Mouse (Mus musculus) hindbrain, embryonic 13.5 days (tissue): ENCODE results near the gene Nol10. TPM values are rescaled to one million over a fixed set of nuclear protein-coding genes. Genes with fewer than 3 reads are reported as not detected.

ENCODE experiments used
- ATAC-seq: fragments of 200-750 bp; cut with Nextera tagmentation; 2 replicates; pipeline ENCODE4 v1.8.0; 2017; ENCODE audit warnings: moderate TSS enrichment; ENCODE audit not compliant: low FRiP score
- H3K27ac ChIP-seq: fragments of 300-500 bp; sonication (generic); 2 replicates; pipeline ENCODE4 v1.5.1; 2015; ENCODE audit warnings: inconsistent platforms, mild to moderate bottlenecking, moderate library complexity
- H3K27me3 ChIP-seq: fragments of 300-500 bp; sonication (generic); 2 replicates; pipeline ENCODE4 v1.6.1; 2015; ENCODE audit warnings: mild to moderate bottlenecking, inconsistent platforms
- H3K36me3 ChIP-seq: fragments of 300-500 bp; sonication (generic); 2 replicates; pipeline ENCODE4 v1.6.1; 2015; ENCODE audit warnings: mild to moderate bottlenecking, inconsistent platforms
- H3K4me1 ChIP-seq: fragments of 300-500 bp; sonication (generic); replicated peaks from 2 replicates; pipeline ENCODE4 v1.6.1; 2015; ENCODE audit warnings: inconsistent platforms
- H3K4me2 ChIP-seq: fragments of 300-500 bp; sonication (generic); 2 replicates; pipeline ENCODE4 v1.6.1; 2015; ENCODE audit warnings: inconsistent platforms, mild to moderate bottlenecking, moderate library complexity
- H3K4me3 ChIP-seq: fragments of 300-500 bp; sonication (generic); 2 replicates; pipeline ENCODE4 v1.5.1; 2015; ENCODE audit warnings: mild to moderate bottlenecking, inconsistent platforms
- H3K9ac ChIP-seq: fragments of 300-500 bp; sonication (generic); 2 replicates; pipeline ENCODE4 v1.6.1; 2015; ENCODE audit warnings: mild to moderate bottlenecking, inconsistent platforms
- H3K9me3 ChIP-seq: fragments of 300-500 bp; sonication (generic); 2 replicates; pipeline ENCODE4 v1.6.1; 2016; ENCODE audit warnings: inconsistent platforms
- WGBS: fragments of 180-500 bp; shearing (Covaris S2); methylation state at CpG from one replicate; pipeline ENCODE4 v1.1.7; 2015; 5-methylcytosine and 5-hydroxymethylcytosine counted together
- polyA plus RNA-seq: library from polyadenylated mRNA; unstranded; fragments of >200 nt; fragmentation: Nextera tagmentation; extraction: Ambion mirVana; gene quantifications from 2 replicates; pipeline ENCODE4 v1.2.1, GENCODE M21; 2015

Nol10 gene
- polyA plus RNA-seq, 1 experiment from 2014 or later, result 20.8 TPM

DNA sequence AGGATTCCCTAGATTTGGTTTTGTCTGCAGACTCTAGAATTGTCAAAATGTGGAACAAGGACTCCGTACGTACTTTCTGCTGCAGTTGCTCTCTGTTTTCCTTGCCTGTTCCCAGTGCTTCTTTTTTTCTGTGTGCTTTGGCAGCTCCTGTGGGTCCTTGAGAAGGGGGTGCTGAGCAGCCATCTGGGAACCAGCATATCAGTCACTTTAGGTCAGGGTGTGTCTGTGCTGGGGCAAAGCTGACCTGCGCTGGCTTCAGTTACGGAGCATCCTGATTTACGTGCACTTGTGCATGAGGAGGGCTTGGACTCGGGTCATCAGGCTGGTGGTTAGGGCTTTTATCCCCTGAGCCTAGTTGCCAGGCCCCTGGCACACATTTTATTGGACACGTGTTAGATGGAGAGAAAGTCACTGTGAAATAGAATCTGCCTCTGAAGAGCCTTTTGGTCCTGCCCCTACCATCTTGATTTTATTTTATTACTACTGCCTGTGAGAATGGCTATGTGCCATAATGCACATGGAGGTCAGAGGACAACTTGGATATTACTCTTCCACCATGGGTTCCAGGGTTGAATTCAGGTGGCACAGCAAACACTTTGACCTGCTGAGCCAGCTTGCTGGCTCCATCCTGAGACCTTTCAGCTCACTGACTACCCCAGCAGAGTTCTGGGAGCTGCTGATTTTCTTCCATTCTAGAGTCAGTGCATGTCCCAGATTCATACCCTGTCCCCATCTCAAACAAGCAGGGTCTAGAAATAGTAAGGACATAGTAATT is 21.5 kb downstream of the Nol10 start:
- Histone ChIP-seq H3K4me1 (no peaks in the 10 kb centered on the region), H3K9me3 (no peaks in the 10 kb centered on the region), H3K27me3 (no peaks in the 10 kb centered on the region), H3K36me3 (peaks cover 75% of the 10 kb centered on the region), H3K4me3 (no peak overlapping the region), H3K27ac (no peak overlapping the region), H3K4me2 (no peak overlapping the region), H3K9ac (no peak overlapping the region)
- no peak for ATAC-seq
- WGBS, result 94% methylated on average over 7 of the region's 7 CpGs

- Histone ChIP-seq H3K4me2 (no peak overlapping the region), H3K9me3 (no peaks in the 10 kb centered on the region), H3K9ac (no peak overlapping the region), H3K27me3 (no peaks in the 10 kb centered on the region), H3K4me1 (no peaks in the 10 kb centered on the region), H3K4me3 (no peak overlapping the region), H3K36me3 (peaks cover 82% of the 10 kb centered on the region), H3K27ac (no peak overlapping the region)
- WGBS, result 87% methylated on average over 8 of the region's 8 CpGs
- ATAC-seq, result no peak
Observed at GRCm38 (mm10) chr12:17371589-17372235, 23.5 kb downstream of the Nol10 start.

- Histone ChIP-seq H3K36me3 (peaks cover 88% of the 10 kb centered on the region), H3K4me3 (no peak overlapping the region), H3K4me1 (no peaks in the 10 kb centered on the region), H3K27me3 (no peaks in the 10 kb centered on the region), H3K9me3 (no peaks in the 10 kb centered on the region), H3K27ac (no peak overlapping the region), H3K9ac (no peak overlapping the region), H3K4me2 (no peak overlapping the region)
- no peak for ATAC-seq
- 86% methylated on average over 3 of the region's 3 CpGs for WGBS
Observed at GRCm38 (mm10) chr12:17372696-17373095, 24.4 kb downstream of the Nol10 start.

GRCm38 (mm10) chr12:17373470-17373975 is 25.3 kb downstream of the Nol10 start:
- H3K9ac ChIP-seq, result no peak overlapping the region
- H3K27me3 ChIP-seq, result no peaks in the 10 kb centered on the region
- H3K4me2 ChIP-seq, result no peak overlapping the region
- H3K9me3 ChIP-seq, result no peaks in the 10 kb centered on the region
- no peak overlapping the region for H3K4me3 ChIP-seq
- no peak for ATAC-seq
- H3K27ac ChIP-seq, result no peak overlapping the region
- H3K4me1 ChIP-seq, result no peaks in the 10 kb centered on the region
- peaks cover 90% of the 10 kb centered on the region for H3K36me3 ChIP-seq
- 97% methylated on average over 5 of the region's 5 CpGs for WGBS

GRCm38 (mm10) chr12:17375243-17375642 is 27.0 kb downstream of the Nol10 start:
- peaks cover 86% of the 10 kb centered on the region for H3K36me3 ChIP-seq
- ATAC-seq, result no peak
- H3K4me1 ChIP-seq, result no peaks in the 10 kb centered on the region
- H3K27ac ChIP-seq, result no peak overlapping the region
- H3K4me2 ChIP-seq, result no peak overlapping the region
- H3K4me3 ChIP-seq, result no peak overlapping the region
- H3K27me3 ChIP-seq, result no peaks in the 10 kb centered on the region
- H3K9me3 ChIP-seq, result no peaks in the 10 kb centered on the region
- no peak overlapping the region for H3K9ac ChIP-seq
- WGBS, result 92% methylated on average over 4 of the region's 4 CpGs

- H3K36me3 ChIP-seq, result peaks cover 90% of the 10 kb centered on the region
- no peak for ATAC-seq
Observed at GRCm38 (mm10) chr12:17376521-17376920, 28.3 kb downstream of the Nol10 start.

GRCm38 (mm10) chr12:17380991-17381390 is 32.7 kb downstream of the Nol10 start:
- Histone ChIP-seq H3K27ac (no peak overlapping the region), H3K9ac (no peak overlapping the region), H3K9me3 (no peaks in the 10 kb centered on the region), H3K4me2 (no peak overlapping the region), H3K4me3 (no peak overlapping the region), H3K4me1 (no peaks in the 10 kb centered on the region), H3K36me3 (peaks cover 67% of the 10 kb centered on the region), H3K27me3 (no peaks in the 10 kb centered on the region)
- ATAC-seq, result no peak
- 96% methylated on average over 6 of the region's 6 CpGs for WGBS

More at GRCm38 (mm10) chr12:17376521-17376920, 28.3 kb downstream of the Nol10 start:
- 90% methylated on average over 6 of the region's 6 CpGs for WGBS
- H3K4me1 ChIP-seq, result no peaks in the 10 kb centered on the region
- no peak overlapping the region for H3K4me2 ChIP-seq
- H3K9ac ChIP-seq, result no peak overlapping the region
- H3K9me3 ChIP-seq, result no peaks in the 10 kb centered on the region
- no peaks in the 10 kb centered on the region for H3K27me3 ChIP-seq
- H3K4me3 ChIP-seq, result no peak overlapping the region
- H3K27ac ChIP-seq, result no peak overlapping the region

- Histone ChIP-seq H3K36me3 (peaks cover 50% of the 10 kb centered on the region), H3K27ac (no peak overlapping the region), H3K4me3 (no peak overlapping the region), H3K9me3 (no peaks in the 10 kb centered on the region), H3K9ac (no peak overlapping the region), H3K27me3 (no peaks in the 10 kb centered on the region), H3K4me2 (no peak overlapping the region), H3K4me1 (no peaks in the 10 kb centered on the region)
- ATAC-seq, result no peak
- 88% methylated on average over 7 of the region's 7 CpGs for WGBS
Observed at GRCm38 (mm10) chr12:17382759-17383158, 34.5 kb downstream of the Nol10 start.

DNA sequence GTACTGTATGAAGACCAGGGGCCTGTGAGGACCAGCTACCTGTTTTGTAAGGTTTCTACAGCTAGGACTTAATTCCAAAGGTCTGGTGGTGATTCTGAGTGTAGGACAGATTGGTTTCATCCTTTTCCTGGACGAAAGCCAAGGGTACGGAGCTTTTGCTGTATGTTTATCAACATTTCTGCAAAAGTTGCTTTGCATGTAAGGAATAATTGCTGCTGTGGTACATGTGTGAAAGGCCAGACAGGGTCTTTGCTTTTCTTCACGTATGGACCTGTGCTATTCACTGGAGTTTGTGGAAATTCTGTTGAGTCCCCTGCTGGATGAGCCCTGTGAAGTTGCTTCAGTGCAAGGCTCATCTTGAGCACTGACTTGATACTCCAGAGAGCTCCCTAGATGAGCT is 38.6 kb downstream of the Nol10 start:
- H3K4me2 ChIP-seq, result no peak overlapping the region
- H3K36me3 ChIP-seq, result peaks cover 17% of the 10 kb centered on the region
- H3K9ac ChIP-seq, result no peak overlapping the region
- no peak overlapping the region for H3K27ac ChIP-seq
- no peaks in the 10 kb centered on the region for H3K27me3 ChIP-seq
- no peaks in the 10 kb centered on the region for H3K4me1 ChIP-seq
- no peak overlapping the region for H3K4me3 ChIP-seq
- no peak for ATAC-seq
- no peaks in the 10 kb centered on the region for H3K9me3 ChIP-seq
- WGBS, result 89% methylated on average over 3 of the region's 3 CpGs

DNA sequence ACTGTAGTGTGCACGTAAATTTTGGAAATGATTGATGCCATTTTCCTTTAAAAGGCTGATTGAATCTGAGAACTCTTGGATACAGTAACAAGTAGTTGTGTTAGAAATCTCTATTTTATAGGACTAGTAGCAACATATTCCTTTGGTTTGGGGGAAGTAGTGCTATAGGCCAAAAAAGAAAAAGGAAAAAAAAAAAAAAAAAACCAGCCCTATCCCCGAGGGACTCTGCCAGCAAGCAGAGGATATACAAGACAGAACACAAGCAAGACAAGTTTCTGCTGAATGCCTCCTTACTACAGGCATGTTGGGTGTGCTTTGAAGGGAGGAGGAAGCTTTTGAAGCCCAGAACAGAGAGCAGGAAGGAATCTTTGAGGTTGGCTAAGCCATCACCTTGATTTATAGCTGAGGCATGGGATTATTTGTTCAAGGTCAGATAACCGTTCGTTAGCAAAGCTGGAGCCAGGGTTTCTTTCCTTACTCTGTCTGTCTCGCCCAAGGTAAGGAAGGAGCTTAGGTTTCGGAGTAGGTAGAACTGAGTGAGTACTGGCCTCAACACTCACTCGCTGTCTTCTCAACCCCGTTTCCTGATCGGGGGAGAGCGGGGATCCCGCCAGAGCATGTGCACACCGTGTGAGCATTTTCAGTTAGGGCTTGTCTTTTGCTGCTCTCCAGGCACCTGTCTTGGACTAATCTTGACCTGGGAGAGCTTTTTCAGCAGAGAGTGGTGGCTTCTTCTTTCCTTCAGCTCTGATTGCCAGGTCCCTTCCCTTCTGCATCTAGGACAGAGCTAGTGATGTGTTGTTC is 39.3 kb downstream of the Nol10 start:
- ATAC-seq, result no peak
- Histone ChIP-seq H3K27ac (no peak overlapping the region), H3K4me1 (no peaks in the 10 kb centered on the region), H3K27me3 (no peaks in the 10 kb centered on the region), H3K4me2 (no peak overlapping the region), H3K4me3 (no peak overlapping the region), H3K36me3 (peaks cover 12% of the 10 kb centered on the region), H3K9ac (no peak overlapping the region), H3K9me3 (no peaks in the 10 kb centered on the region)
- 92% methylated on average over 12 of the region's 12 CpGs for WGBS

DNA sequence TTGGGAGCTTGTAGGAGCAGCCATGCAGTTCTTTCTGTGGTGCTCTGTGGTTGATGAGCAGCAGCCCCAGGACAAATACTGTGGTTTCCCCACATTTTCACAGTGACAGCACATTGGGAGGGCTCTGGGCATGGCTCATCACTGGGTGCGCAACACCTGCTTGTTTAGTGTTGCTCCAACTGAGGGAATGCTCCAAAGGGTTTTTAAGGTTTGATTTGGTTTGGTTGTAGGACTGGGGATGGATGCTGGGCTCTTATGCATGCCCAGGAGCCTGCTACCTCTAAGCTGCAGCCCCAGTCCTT is 39.8 kb downstream of the Nol10 start:
- no peak overlapping the region for H3K4me3 ChIP-seq
- H3K9ac ChIP-seq, result no peak overlapping the region
- no peak for ATAC-seq
- no peak overlapping the region for H3K27ac ChIP-seq
- H3K4me1 ChIP-seq, result no peaks in the 10 kb centered on the region
- H3K9me3 ChIP-seq, result no peaks in the 10 kb centered on the region
- WGBS, result 95% methylated on average over 1 of the region's 1 CpGs
- H3K27me3 ChIP-seq, result no peaks in the 10 kb centered on the region
- peaks cover 10% of the 10 kb centered on the region for H3K36me3 ChIP-seq
- no peak overlapping the region for H3K4me2 ChIP-seq

- no peak overlapping the region for H3K4me2 ChIP-seq
- no peak overlapping the region for H3K4me3 ChIP-seq
- H3K27me3 ChIP-seq, result no peaks in the 10 kb centered on the region
- H3K4me1 ChIP-seq, result no peaks in the 10 kb centered on the region
- no peaks in the 10 kb centered on the region for H3K9me3 ChIP-seq
- no peak overlapping the region for H3K9ac ChIP-seq
- no peak for ATAC-seq
- no peak overlapping the region for H3K27ac ChIP-seq
- H3K36me3 ChIP-seq, result peaks cover 19% of the 10 kb centered on the region
Observed at GRCm38 (mm10) chr12:17390036-17390435, 41.8 kb downstream of the Nol10 start.
